20 mouse cellular contexts compared by ENCODE assay signal in the genomic region with DNA sequence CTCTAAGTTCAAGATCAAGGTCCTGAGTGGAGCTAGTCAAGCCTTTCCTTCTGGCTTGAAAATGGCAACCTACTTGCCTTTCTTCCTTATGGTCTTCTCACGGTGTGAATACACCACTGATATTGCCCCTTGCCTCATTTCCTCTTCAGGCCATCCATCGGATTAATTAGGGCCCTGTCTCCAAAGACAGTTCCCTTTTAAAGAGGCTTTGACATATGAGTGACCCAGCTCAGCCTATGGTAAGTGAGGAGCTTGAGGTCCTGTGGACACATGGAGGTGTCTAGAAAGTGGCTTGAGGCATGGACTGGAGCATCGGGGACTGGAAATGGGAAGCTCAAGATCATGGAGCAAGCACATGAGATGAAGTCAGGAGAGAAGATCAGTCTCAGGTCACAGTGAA.
A peak's percentile ranks its signal among the peaks of the same experiment; 100 is the strongest.
DNase-seq lines count a peak whose midpoint lies in the region; ATAC-seq and TF ChIP-seq lines count a peak whose summit lies in the region.
"Had no signal": no experiment of that assay in that cellular context is flagged by ENCODE, and none has a peak within 500 bp of the region (broad histone marks: within the 10 kb centered on the region; RNA-seq: fewer than 3 reads in every experiment).

No protein-coding gene starts in this region.

- peak overlapping the region; percentile 87 for H3K27ac ChIP-seq in left cerebral cortex, adult 2 months
- H3K27ac ChIP-seq in cortical plate, adult 2 months (ENCODE audit: insufficient read depth, low read length), result peak overlapping the region; percentile 72
- H3K27ac ChIP-seq: gastrocnemius, adult 2 months; heart, embryonic 15.5 days; hindbrain, embryonic 10.5 days; hindbrain, embryonic 13.5 days; intestine, embryonic 15.5 days had no signal

- H3K4me3 ChIP-seq in left cerebral cortex, adult 2 months, result no peak overlapping the region
- no peak overlapping the region for H3K4me3 ChIP-seq in cortical plate, adult 2 months (ENCODE audit: insufficient read depth, low read length)
- H3K4me3 ChIP-seq: gastrocnemius, adult 2 months; heart, embryonic 12.5 days; heart, embryonic 15.5 days; hindbrain, embryonic 10.5 days; hindbrain, embryonic 13.5 days; intestine, embryonic 15.5 days had no signal

- intact Hi-C loops in left cerebral cortex, adult 2 months (cut with DNase I), result loop anchor here (1.0 to 10.0 kb wide), 4 partner anchors 66 to 216 kb away; no protein-coding TSS in a partner anchor

- ATAC-seq in megakaryocyte, adult 5-6 weeks (ENCODE audit: poor library complexity, severe bottlenecking), result peak; percentile 23; the same call in 1 of the 2 replicates
- no peak for ATAC-seq in erythroblast, adult 5-6 weeks (replicated peaks; ENCODE audit: low FRiP score, poor library complexity, severe bottlenecking)
- no peak for ATAC-seq in CD4-positive, CD25-positive, alpha-beta regulatory T cell, adult 4 months
- ATAC-seq: forebrain, embryonic 14.5 days; forebrain, postnatal 0 days; hindbrain, embryonic 16.5 days; intestine, embryonic 15.5 days had no signal

- TF ChIP-seq POLR2A in cortical plate, adult 2 months (IDR thresholded peaks at IDR 0.05; ENCODE audit: extremely low read depth, insufficient read depth, low read length), result no peak

- peaks cover 7% of the 10 kb centered on the region; the same call in 1 of the 2 replicates for H3K4me1 ChIP-seq in cortical plate, adult 2 months (ENCODE audit: control insufficient read depth, insufficient read depth, low read length)
- H3K4me1 ChIP-seq: hindbrain, embryonic 13.5 days; intestine, embryonic 15.5 days had no signal

- no peak for TF ChIP-seq CTCF in left cerebral cortex, adult 2 months (IDR thresholded peaks at IDR 0.05)
- TF ChIP-seq CTCF in cortical plate, adult 2 months (IDR thresholded peaks at IDR 0.05; ENCODE audit: extremely low read depth, insufficient read depth, low read length), result no peak

- DNase-seq in left cerebral cortex, adult 2 months (ENCODE audit: extremely low spot score in 1 of 2, low spot score in 2 of 2), result no peak
- no peak for DNase-seq in left cerebral cortex, adult 8-10 months (ENCODE audit: low spot score in 2 of 2)
- no peak for DNase-seq in adrenal gland, postnatal 36 days
- DNase-seq: adrenal gland, adult 8-10 months; forebrain, postnatal 0 days; gastrocnemius, adult 2 months; gastrocnemius, postnatal 14 days; heart, postnatal 10 days; heart, postnatal 36 days had no signal
